Mouse (Mus musculus) liver, adult 2 months (tissue): ENCODE measurements around the gene Depdc5.

Experiments
- CTCF ChIP-seq: fragments of 200-500 bp; IDR thresholded peaks from 2 replicates; pipeline ENCODE4 v1.5.1; 2011; ENCODE audit warnings: low read depth, low read length, control low read depth
- POLR2A ChIP-seq: fragments of 200-500 bp; IDR thresholded peaks from 2 replicates; pipeline ENCODE4 v1.6.1; 2011; ENCODE audit warnings: low read length, control low read depth; ENCODE audit not compliant: insufficient read depth; ENCODE audit errors: extremely low read depth

GRCm38 (mm10) chr5:32977179-32977578 is 113.7 kb downstream of the Depdc5 start:
- TF ChIP-seq CTCF (no peak), POLR2A (no peak)
